Mouse (Mus musculus): ENCODE data around the gene Kdf1. TPM values are rescaled to one million over a fixed set of nuclear protein-coding genes. Genes with fewer than 3 reads are reported as not detected.

Gene Kdf1
- polyA plus RNA-seq, 1 experiment from 2014 or later = 30.1 TPM

- Histone ChIP-seq H3K9ac (replicated peaks; ENCODE audit: low read depth, low read length) (no peak overlapping the region), H3K9me3 (ENCODE audit: control insufficient read depth, low read depth, low read length) (no peaks in the 10 kb centered on the region), H3K4me2 (replicated peaks; ENCODE audit: low read depth, low read length) (peak overlapping the region; percentile 34), H3K36me3 (ENCODE audit: control insufficient read depth, insufficient read depth, low read length) (no peaks in the 10 kb centered on the region), H3K27me3 (ENCODE audit: control insufficient read depth, insufficient read depth, low read length) (peaks cover 20% of the 10 kb centered on the region), H3K4me1 (ENCODE audit: control insufficient read depth, insufficient read depth, low read length) (peaks cover 7% of the 10 kb centered on the region; the same call in 1 of the 2 replicates), H3K27ac (ENCODE audit: low read length) (no peak overlapping the region), H3K4me3 (ENCODE audit: low read depth, low read length) (peak overlapping the region; percentile 18)
- 19% methylated on average over 10 of the region's 12 CpGs for WGBS
- ATAC-seq (ENCODE audit: insufficient number of reproducible peaks, insufficient read depth, low FRiP score, low read depth) = no peak
Observed at GRCm38 (mm10) chr4:133493895-133494294, 24.9 kb upstream of the Kdf1 start.

- H3K4me3 ChIP-seq (ENCODE audit: low read depth, low read length) = peak overlapping the region; percentile 18
- H3K9ac ChIP-seq (replicated peaks; ENCODE audit: low read depth, low read length) = no peak overlapping the region
- WGBS = 3% methylated on average over 12 of the region's 12 CpGs
- H3K4me1 ChIP-seq (ENCODE audit: control insufficient read depth, insufficient read depth, low read length) = peaks cover 7% of the 10 kb centered on the region; the same call in 1 of the 2 replicates
- no peak overlapping the region for H3K27ac ChIP-seq (ENCODE audit: low read length)
- peak; percentile 48; the same call in 1 of the 2 replicates for ATAC-seq (ENCODE audit: insufficient number of reproducible peaks, insufficient read depth, low FRiP score, low read depth)
- peak overlapping the region; percentile 34 for H3K4me2 ChIP-seq (replicated peaks; ENCODE audit: low read depth, low read length)
- peaks cover 25% of the 10 kb centered on the region for H3K27me3 ChIP-seq (ENCODE audit: control insufficient read depth, insufficient read depth, low read length)
- no peaks in the 10 kb centered on the region for H3K36me3 ChIP-seq (ENCODE audit: control insufficient read depth, insufficient read depth, low read length)
- no peaks in the 10 kb centered on the region for H3K9me3 ChIP-seq (ENCODE audit: control insufficient read depth, low read depth, low read length)
Observed at GRCm38 (mm10) chr4:133494432-133494831, 24.3 kb upstream of the Kdf1 start.

- H3K4me2 ChIP-seq (replicated peaks; ENCODE audit: low read depth, low read length) = no peak overlapping the region
- no peaks in the 10 kb centered on the region for H3K9me3 ChIP-seq (ENCODE audit: control insufficient read depth, low read depth, low read length)
- H3K36me3 ChIP-seq (ENCODE audit: control insufficient read depth, insufficient read depth, low read length) = no peaks in the 10 kb centered on the region
- peaks cover 30% of the 10 kb centered on the region for H3K27me3 ChIP-seq (ENCODE audit: control insufficient read depth, insufficient read depth, low read length)
- H3K27ac ChIP-seq (ENCODE audit: low read length) = no peak overlapping the region
- peaks cover 4% of the 10 kb centered on the region; the same call in 1 of the 2 replicates for H3K4me1 ChIP-seq (ENCODE audit: control insufficient read depth, insufficient read depth, low read length)
- ATAC-seq (ENCODE audit: insufficient number of reproducible peaks, insufficient read depth, low FRiP score, low read depth) = no peak
- no peak overlapping the region for H3K4me3 ChIP-seq (ENCODE audit: low read depth, low read length)
- no peak overlapping the region for H3K9ac ChIP-seq (replicated peaks; ENCODE audit: low read depth, low read length)
- WGBS = 59% methylated on average over 4 of the region's 4 CpGs
Observed at GRCm38 (mm10) chr4:133494867-133495266, 23.9 kb upstream of the Kdf1 start.

GRCm38 (mm10) chr4:133495711-133496110 is 23.1 kb upstream of the Kdf1 start:
- H3K27ac ChIP-seq (ENCODE audit: low read length) = no peak overlapping the region
- H3K9ac ChIP-seq (replicated peaks; ENCODE audit: low read depth, low read length) = no peak overlapping the region
- peaks cover 36% of the 10 kb centered on the region for H3K27me3 ChIP-seq (ENCODE audit: control insufficient read depth, insufficient read depth, low read length)
- no peak overlapping the region for H3K4me2 ChIP-seq (replicated peaks; ENCODE audit: low read depth, low read length)
- WGBS = 25% methylated on average over 7 of the region's 7 CpGs
- peaks cover 3% of the 10 kb centered on the region; the same call in 1 of the 2 replicates for H3K4me1 ChIP-seq (ENCODE audit: control insufficient read depth, insufficient read depth, low read length)
- no peaks in the 10 kb centered on the region for H3K36me3 ChIP-seq (ENCODE audit: control insufficient read depth, insufficient read depth, low read length)
- ATAC-seq (ENCODE audit: insufficient number of reproducible peaks, insufficient read depth, low FRiP score, low read depth) = no peak
- H3K9me3 ChIP-seq (ENCODE audit: control insufficient read depth, low read depth, low read length) = no peaks in the 10 kb centered on the region
- H3K4me3 ChIP-seq (ENCODE audit: low read depth, low read length) = no peak overlapping the region

GRCm38 (mm10) chr4:133496738-133497445 is 21.9 kb upstream of the Kdf1 start:
- Histone ChIP-seq H3K4me2 (replicated peaks; ENCODE audit: low read depth, low read length) (no peak overlapping the region), H3K9me3 (ENCODE audit: control insufficient read depth, low read depth, low read length) (no peaks in the 10 kb centered on the region)
- WGBS = 28% methylated on average over 6 of the region's 6 CpGs

GRCm38 (mm10) chr4:133497461-133498159 is 21.2 kb upstream of the Kdf1 start:
- peak overlapping the region; percentile 45 for H3K9ac ChIP-seq (replicated peaks; ENCODE audit: low read depth, low read length)
- H3K27me3 ChIP-seq (ENCODE audit: control insufficient read depth, insufficient read depth, low read length) = peaks cover 36% of the 10 kb centered on the region
- peak overlapping the region; percentile 100 for H3K4me2 ChIP-seq (replicated peaks; ENCODE audit: low read depth, low read length)
- H3K4me1 ChIP-seq (ENCODE audit: control insufficient read depth, insufficient read depth, low read length) = peaks cover 3% of the 10 kb centered on the region; the same call in 1 of the 2 replicates
- no peaks in the 10 kb centered on the region for H3K9me3 ChIP-seq (ENCODE audit: control insufficient read depth, low read depth, low read length)
- H3K27ac ChIP-seq (ENCODE audit: low read length) = no peak overlapping the region
- H3K4me3 ChIP-seq (ENCODE audit: low read depth, low read length) = peak overlapping the region; percentile 61
- no peak for ATAC-seq (ENCODE audit: insufficient number of reproducible peaks, insufficient read depth, low FRiP score, low read depth)
- no peaks in the 10 kb centered on the region for H3K36me3 ChIP-seq (ENCODE audit: control insufficient read depth, insufficient read depth, low read length)
- WGBS = under 1% methylated on average over 58 of the region's 70 CpGs

More at GRCm38 (mm10) chr4:133496738-133497445, 21.9 kb upstream of the Kdf1 start:
- H3K27ac ChIP-seq (ENCODE audit: low read length) = no peak overlapping the region
- H3K4me3 ChIP-seq (ENCODE audit: low read depth, low read length) = peak overlapping the region; percentile 61; the same call in 1 of the 2 replicates
- no peak for ATAC-seq (ENCODE audit: insufficient number of reproducible peaks, insufficient read depth, low FRiP score, low read depth)
- no peaks in the 10 kb centered on the region for H3K36me3 ChIP-seq (ENCODE audit: control insufficient read depth, insufficient read depth, low read length)
- H3K9ac ChIP-seq (replicated peaks; ENCODE audit: low read depth, low read length) = no peak overlapping the region
- peaks cover 36% of the 10 kb centered on the region for H3K27me3 ChIP-seq (ENCODE audit: control insufficient read depth, insufficient read depth, low read length)
- H3K4me1 ChIP-seq (ENCODE audit: control insufficient read depth, insufficient read depth, low read length) = peaks cover 3% of the 10 kb centered on the region; the same call in 1 of the 2 replicates

- peak; percentile 83; the same call in 1 of the 2 replicates for ATAC-seq (ENCODE audit: insufficient number of reproducible peaks, insufficient read depth, low FRiP score, low read depth)
- under 1% methylated on average over 52 of the region's 53 CpGs for WGBS
- Histone ChIP-seq H3K4me2 (replicated peaks; ENCODE audit: low read depth, low read length) (peak within 1 kb of the TSS; percentile 100), H3K4me1 (ENCODE audit: control insufficient read depth, insufficient read depth, low read length) (peaks cover 3% of the 10 kb centered on the region; the same call in 1 of the 2 replicates), H3K27ac (ENCODE audit: low read length) (no peak within 1 kb of the TSS), H3K9me3 (ENCODE audit: control insufficient read depth, low read depth, low read length) (no peaks in the 10 kb centered on the region), H3K36me3 (ENCODE audit: control insufficient read depth, insufficient read depth, low read length) (no peaks in the 10 kb centered on the region), H3K9ac (replicated peaks; ENCODE audit: low read depth, low read length) (peak within 1 kb of the TSS; percentile 45), H3K27me3 (ENCODE audit: control insufficient read depth, insufficient read depth, low read length) (peaks cover 36% of the 10 kb centered on the region), H3K4me3 (ENCODE audit: low read depth, low read length) (peak within 1 kb of the TSS; percentile 61)
Observed at GRCm38 (mm10) chr4:133498160-133498724, 20.5 kb upstream of the Kdf1 start, which contains the start of gene Trnp1. Gene Trnp1, minus strand, starts transcription at chr4:133498550.

- Histone ChIP-seq H3K27me3 (ENCODE audit: control insufficient read depth, insufficient read depth, low read length) (peaks cover 36% of the 10 kb centered on the region), H3K4me2 (replicated peaks; ENCODE audit: low read depth, low read length) (no peak overlapping the region), H3K4me3 (ENCODE audit: low read depth, low read length) (no peak overlapping the region), H3K4me1 (ENCODE audit: control insufficient read depth, insufficient read depth, low read length) (peaks cover 3% of the 10 kb centered on the region; the same call in 1 of the 2 replicates), H3K9me3 (ENCODE audit: control insufficient read depth, low read depth, low read length) (no peaks in the 10 kb centered on the region), H3K36me3 (ENCODE audit: control insufficient read depth, insufficient read depth, low read length) (no peaks in the 10 kb centered on the region), H3K27ac (ENCODE audit: low read length) (no peak overlapping the region), H3K9ac (replicated peaks; ENCODE audit: low read depth, low read length) (no peak overlapping the region)
- WGBS = 55% methylated on average over 7 of the region's 7 CpGs
- no peak for ATAC-seq (ENCODE audit: insufficient number of reproducible peaks, insufficient read depth, low FRiP score, low read depth)
Observed at GRCm38 (mm10) chr4:133501514-133501913, 17.2 kb upstream of the Kdf1 start.

Data from stomach, embryonic 14.5 days (tissue).